Mouse (Mus musculus): Measurements from ENCODE around the gene Apom. TPM values are rescaled to one million over a fixed set of nuclear protein-coding genes. Genes with fewer than 3 reads are reported as not detected.
A peak's percentile ranks its signal among the peaks of the same experiment; 100 is the strongest.

Gene Apom
- 1.4 and 13.6 TPM in 2 replicates for polyA plus RNA-seq (2015; fragmentation: Nextera tagmentation; extraction: Ambion mirVana)

- no peak within 1 kb of the TSS for H3K27ac ChIP-seq (ENCODE audit: low read length)
Observed at GRCm38 (mm10) chr17:35131500-35132173, at the start of gene Apom. Gene Apom (minus strand): TSS chr17:35132050.

GRCm38 (mm10) chr17:35180093-35180492 is 48.2 kb upstream of the Apom start:
- Histone ChIP-seq H3K27me3 (ENCODE audit: control insufficient read depth, insufficient read depth, low read depth, low read length) (no peaks in the 10 kb centered on the region), H3K4me2 (ENCODE audit: low read depth, low read length) (no peak overlapping the region), H3K9me3 (ENCODE audit: control insufficient read depth, low read length) (no peaks in the 10 kb centered on the region), H3K27ac (ENCODE audit: low read length) (no peak overlapping the region), H3K4me3 (ENCODE audit: low read length) (no peak overlapping the region), H3K9ac (ENCODE audit: low read length) (no peak overlapping the region), H3K36me3 (ENCODE audit: control insufficient read depth, insufficient read depth, low read length) (no peaks in the 10 kb centered on the region), H3K4me1 (replicated peaks; ENCODE audit: control insufficient read depth, insufficient read depth, low read length) (no peaks in the 10 kb centered on the region)
- 80% methylated on average over 5 of the region's 5 CpGs for WGBS
- no peak for ATAC-seq (ENCODE audit: low read depth)

More at GRCm38 (mm10) chr17:35131500-35132173, at the start of gene Apom:
- peaks cover 18% of the 10 kb centered on the region for H3K4me1 ChIP-seq (replicated peaks; ENCODE audit: control insufficient read depth, insufficient read depth, low read length)
- WGBS = 72% methylated on average over 15 of the region's 15 CpGs
- H3K9me3 ChIP-seq (ENCODE audit: control insufficient read depth, low read length) = no peaks in the 10 kb centered on the region
- no peak for ATAC-seq (ENCODE audit: low read depth)
- no peak within 1 kb of the TSS for H3K9ac ChIP-seq (ENCODE audit: low read length)
- no peaks in the 10 kb centered on the region for H3K27me3 ChIP-seq (ENCODE audit: control insufficient read depth, insufficient read depth, low read depth, low read length)
- H3K4me2 ChIP-seq (ENCODE audit: low read depth, low read length) = no peak within 1 kb of the TSS
- no peak within 1 kb of the TSS for H3K4me3 ChIP-seq (ENCODE audit: low read length)
- H3K36me3 ChIP-seq (ENCODE audit: control insufficient read depth, insufficient read depth, low read length) = no peaks in the 10 kb centered on the region; the same call in 1 of the 2 replicates

- H3K4me3 ChIP-seq (ENCODE audit: low read length) = no peak overlapping the region
- H3K4me1 ChIP-seq (replicated peaks; ENCODE audit: control insufficient read depth, insufficient read depth, low read length) = no peaks in the 10 kb centered on the region
- no peak overlapping the region for H3K9ac ChIP-seq (ENCODE audit: low read length)
- H3K27me3 ChIP-seq (ENCODE audit: control insufficient read depth, insufficient read depth, low read depth, low read length) = no peaks in the 10 kb centered on the region
- H3K27ac ChIP-seq (ENCODE audit: low read length) = no peak overlapping the region
- no peaks in the 10 kb centered on the region for H3K9me3 ChIP-seq (ENCODE audit: control insufficient read depth, low read length)
- no peak overlapping the region for H3K4me2 ChIP-seq (ENCODE audit: low read depth, low read length)
- WGBS = 8% methylated on average over 5 of the region's 5 CpGs
- H3K36me3 ChIP-seq (ENCODE audit: control insufficient read depth, insufficient read depth, low read length) = no peaks in the 10 kb centered on the region
- peak; percentile 86 for ATAC-seq (ENCODE audit: low read depth)
Observed at GRCm38 (mm10) chr17:35178528-35178927, 46.7 kb upstream of the Apom start.

- H3K9me3 ChIP-seq (ENCODE audit: control insufficient read depth, low read length) = no peaks in the 10 kb centered on the region
- H3K9ac ChIP-seq (ENCODE audit: low read length) = no peak within 1 kb of the TSS
- no peak for ATAC-seq (ENCODE audit: low read depth)
- no peak within 1 kb of the TSS for H3K4me3 ChIP-seq (ENCODE audit: low read length)
- H3K4me1 ChIP-seq (replicated peaks; ENCODE audit: control insufficient read depth, insufficient read depth, low read length) = no peaks in the 10 kb centered on the region
- H3K4me2 ChIP-seq (ENCODE audit: low read depth, low read length) = no peak within 1 kb of the TSS
- no peaks in the 10 kb centered on the region for H3K36me3 ChIP-seq (ENCODE audit: control insufficient read depth, insufficient read depth, low read length)
- H3K27ac ChIP-seq (ENCODE audit: low read length) = no peak within 1 kb of the TSS
- no peaks in the 10 kb centered on the region for H3K27me3 ChIP-seq (ENCODE audit: control insufficient read depth, insufficient read depth, low read depth, low read length)
- WGBS = 39% methylated on average over 2 of the region's 2 CpGs
Observed at GRCm38 (mm10) chr17:35175968-35176367, 44.1 kb upstream of the Apom start, which contains the start of gene Aif1. Gene Aif1 (minus strand): TSS chr17:35176068.

GRCm38 (mm10) chr17:35175382-35175781 is 43.5 kb upstream of the Apom start:
- no peak for ATAC-seq (ENCODE audit: low read depth)
- no peaks in the 10 kb centered on the region for H3K36me3 ChIP-seq (ENCODE audit: control insufficient read depth, insufficient read depth, low read length)
- H3K9me3 ChIP-seq (ENCODE audit: control insufficient read depth, low read length) = no peaks in the 10 kb centered on the region
- H3K4me2 ChIP-seq (ENCODE audit: low read depth, low read length) = no peak overlapping the region
- H3K27me3 ChIP-seq (ENCODE audit: control insufficient read depth, insufficient read depth, low read depth, low read length) = no peaks in the 10 kb centered on the region
- 66% methylated on average over 6 of the region's 6 CpGs for WGBS
- no peak overlapping the region for H3K27ac ChIP-seq (ENCODE audit: low read length)
- no peaks in the 10 kb centered on the region for H3K4me1 ChIP-seq (replicated peaks; ENCODE audit: control insufficient read depth, insufficient read depth, low read length)
- H3K9ac ChIP-seq (ENCODE audit: low read length) = no peak overlapping the region
- no peak overlapping the region for H3K4me3 ChIP-seq (ENCODE audit: low read length)

- no peak overlapping the region for H3K9ac ChIP-seq (ENCODE audit: low read length)
- no peak overlapping the region for H3K27ac ChIP-seq (ENCODE audit: low read length)
- H3K27me3 ChIP-seq (ENCODE audit: control insufficient read depth, insufficient read depth, low read depth, low read length) = no peaks in the 10 kb centered on the region
- no peaks in the 10 kb centered on the region for H3K4me1 ChIP-seq (replicated peaks; ENCODE audit: control insufficient read depth, insufficient read depth, low read length)
- no peak overlapping the region for H3K4me3 ChIP-seq (ENCODE audit: low read length)
- no peaks in the 10 kb centered on the region for H3K36me3 ChIP-seq (ENCODE audit: control insufficient read depth, insufficient read depth, low read length)
- H3K4me2 ChIP-seq (ENCODE audit: low read depth, low read length) = no peak overlapping the region
- no peaks in the 10 kb centered on the region for H3K9me3 ChIP-seq (ENCODE audit: control insufficient read depth, low read length)
- 53% methylated on average over 8 of the region's 8 CpGs for WGBS
- ATAC-seq (ENCODE audit: low read depth) = no peak
Observed at GRCm38 (mm10) chr17:35174201-35174977, 42.5 kb upstream of the Apom start.

- Histone ChIP-seq H3K27ac (ENCODE audit: low read length) (no peak overlapping the region), H3K9me3 (ENCODE audit: control insufficient read depth, low read length) (no peaks in the 10 kb centered on the region), H3K36me3 (ENCODE audit: control insufficient read depth, insufficient read depth, low read length) (no peaks in the 10 kb centered on the region), H3K4me2 (ENCODE audit: low read depth, low read length) (no peak overlapping the region), H3K27me3 (ENCODE audit: control insufficient read depth, insufficient read depth, low read depth, low read length) (no peaks in the 10 kb centered on the region), H3K4me1 (replicated peaks; ENCODE audit: control insufficient read depth, insufficient read depth, low read length) (no peaks in the 10 kb centered on the region), H3K9ac (ENCODE audit: low read length) (no peak overlapping the region), H3K4me3 (ENCODE audit: low read length) (no peak overlapping the region)
- 62% methylated on average over 3 of the region's 3 CpGs for WGBS
- no peak for ATAC-seq (ENCODE audit: low read depth)
Observed at GRCm38 (mm10) chr17:35173329-35173728, 41.5 kb upstream of the Apom start.

- no peaks in the 10 kb centered on the region for H3K36me3 ChIP-seq (ENCODE audit: control insufficient read depth, insufficient read depth, low read length)
- no peaks in the 10 kb centered on the region for H3K4me1 ChIP-seq (replicated peaks; ENCODE audit: control insufficient read depth, insufficient read depth, low read length)
- no peak overlapping the region for H3K9ac ChIP-seq (ENCODE audit: low read length)
- no peak overlapping the region for H3K4me3 ChIP-seq (ENCODE audit: low read length)
- no peak overlapping the region for H3K27ac ChIP-seq (ENCODE audit: low read length)
- H3K9me3 ChIP-seq (ENCODE audit: control insufficient read depth, low read length) = no peaks in the 10 kb centered on the region
- ATAC-seq (ENCODE audit: low read depth) = no peak
- WGBS = 55% methylated on average over 11 of the region's 11 CpGs
- no peaks in the 10 kb centered on the region for H3K27me3 ChIP-seq (ENCODE audit: control insufficient read depth, insufficient read depth, low read depth, low read length)
- H3K4me2 ChIP-seq (ENCODE audit: low read depth, low read length) = no peak overlapping the region
Observed at GRCm38 (mm10) chr17:35172445-35173234, 40.8 kb upstream of the Apom start.

All from lung, embryonic 16.5 days (tissue).